Mouse (Mus musculus): ENCODE results near the gene Osgin1. TPM values are rescaled to one million over a fixed set of nuclear protein-coding genes. Genes with fewer than 3 reads are reported as not detected.

The Osgin1 gene
- polyA plus RNA-seq (2012; rRNA removed): 0.41 and 0.69 TPM in 2 replicates

- DNase-seq (ENCODE audit: low read depth): no peak
- no peak for TF ChIP-seq POLR2A (IDR thresholded peaks at IDR 0.05; ENCODE audit: borderline replicate concordance, extremely low read depth, insufficient read depth, insufficient read length, poor library complexity, severe bottlenecking)
- no peak for TF ChIP-seq CTCF (IDR thresholded peaks at IDR 0.05; ENCODE audit: borderline replicate concordance, extremely low read depth, insufficient read depth, insufficient read length)
Measured at GRCm38 (mm10) chr8:119433582-119434174, at the start of gene Osgin1. Gene Osgin1, plus strand, starts transcription at chr8:119434124.

GRCm38 (mm10) chr8:119384478-119384877, 49.4 kb upstream of the Osgin1 start:
- DNase-seq (ENCODE audit: low read depth): peak; percentile 87
- TF ChIP-seq POLR2A (IDR thresholded peaks at IDR 0.05; ENCODE audit: borderline replicate concordance, extremely low read depth, insufficient read depth, insufficient read length, poor library complexity, severe bottlenecking) (no peak), CTCF (IDR thresholded peaks at IDR 0.05; ENCODE audit: borderline replicate concordance, extremely low read depth, insufficient read depth, insufficient read length) (peak; percentile 66; the same call in 1 of the 2 replicates)

- no peak for DNase-seq (ENCODE audit: low read depth)
- TF ChIP-seq CTCF (IDR thresholded peaks at IDR 0.05; ENCODE audit: borderline replicate concordance, extremely low read depth, insufficient read depth, insufficient read length): no peak
- no peak for TF ChIP-seq POLR2A (IDR thresholded peaks at IDR 0.05; ENCODE audit: borderline replicate concordance, extremely low read depth, insufficient read depth, insufficient read length, poor library complexity, severe bottlenecking)
Measured at GRCm38 (mm10) chr8:119385854-119386253, 48.1 kb upstream of the Osgin1 start.

GRCm38 (mm10) chr8:119386988-119387387, 46.9 kb upstream of the Osgin1 start:
- no peak for DNase-seq (ENCODE audit: low read depth)
- TF ChIP-seq CTCF (IDR thresholded peaks at IDR 0.05; ENCODE audit: borderline replicate concordance, extremely low read depth, insufficient read depth, insufficient read length): no peak
- no peak for TF ChIP-seq POLR2A (IDR thresholded peaks at IDR 0.05; ENCODE audit: borderline replicate concordance, extremely low read depth, insufficient read depth, insufficient read length, poor library complexity, severe bottlenecking)

GRCm38 (mm10) chr8:119394097-119394496, 39.8 kb upstream of the Osgin1 start:
- TF ChIP-seq POLR2A (IDR thresholded peaks at IDR 0.05; ENCODE audit: borderline replicate concordance, extremely low read depth, insufficient read depth, insufficient read length, poor library complexity, severe bottlenecking): no peak
- no peak for TF ChIP-seq CTCF (IDR thresholded peaks at IDR 0.05; ENCODE audit: borderline replicate concordance, extremely low read depth, insufficient read depth, insufficient read length)
- DNase-seq (ENCODE audit: low read depth): no peak

- no peak for TF ChIP-seq CTCF (IDR thresholded peaks at IDR 0.05; ENCODE audit: borderline replicate concordance, extremely low read depth, insufficient read depth, insufficient read length)
- peak; percentile 82; the same call in 1 of the 2 replicates for TF ChIP-seq POLR2A (IDR thresholded peaks at IDR 0.05; ENCODE audit: borderline replicate concordance, extremely low read depth, insufficient read depth, insufficient read length, poor library complexity, severe bottlenecking)
- peak; percentile 95 for DNase-seq (ENCODE audit: low read depth)
Measured at GRCm38 (mm10) chr8:119394524-119395026, 39.3 kb upstream of the Osgin1 start, which contains the start of gene Mlycd. Gene Mlycd, plus strand, starts transcription at chr8:119394878.

- TF ChIP-seq POLR2A (IDR thresholded peaks at IDR 0.05; ENCODE audit: borderline replicate concordance, extremely low read depth, insufficient read depth, insufficient read length, poor library complexity, severe bottlenecking): no peak
- TF ChIP-seq CTCF (IDR thresholded peaks at IDR 0.05; ENCODE audit: borderline replicate concordance, extremely low read depth, insufficient read depth, insufficient read length): no peak
- DNase-seq (ENCODE audit: low read depth): peak; percentile 56
Measured at GRCm38 (mm10) chr8:119395072-119395950, 38.6 kb upstream of the Osgin1 start.

- TF ChIP-seq CTCF (IDR thresholded peaks at IDR 0.05; ENCODE audit: borderline replicate concordance, extremely low read depth, insufficient read depth, insufficient read length): no peak
- TF ChIP-seq POLR2A (IDR thresholded peaks at IDR 0.05; ENCODE audit: borderline replicate concordance, extremely low read depth, insufficient read depth, insufficient read length, poor library complexity, severe bottlenecking): no peak
Measured at GRCm38 (mm10) chr8:119398558-119398957, 35.4 kb upstream of the Osgin1 start.

GRCm38 (mm10) chr8:119399255-119399654, 34.7 kb upstream of the Osgin1 start:
- DNase-seq (ENCODE audit: low read depth): no peak
- TF ChIP-seq CTCF (IDR thresholded peaks at IDR 0.05; ENCODE audit: borderline replicate concordance, extremely low read depth, insufficient read depth, insufficient read length): no peak
- no peak for TF ChIP-seq POLR2A (IDR thresholded peaks at IDR 0.05; ENCODE audit: borderline replicate concordance, extremely low read depth, insufficient read depth, insufficient read length, poor library complexity, severe bottlenecking)

More at GRCm38 (mm10) chr8:119398558-119398957, 35.4 kb upstream of the Osgin1 start:
- DNase-seq (ENCODE audit: low read depth): no peak

GRCm38 (mm10) chr8:119400122-119400671, 33.7 kb upstream of the Osgin1 start:
- no peak for TF ChIP-seq POLR2A (IDR thresholded peaks at IDR 0.05; ENCODE audit: borderline replicate concordance, extremely low read depth, insufficient read depth, insufficient read length, poor library complexity, severe bottlenecking)
- no peak for TF ChIP-seq CTCF (IDR thresholded peaks at IDR 0.05; ENCODE audit: borderline replicate concordance, extremely low read depth, insufficient read depth, insufficient read length)
- no peak for DNase-seq (ENCODE audit: low read depth)

GRCm38 (mm10) chr8:119400904-119401303, 33.0 kb upstream of the Osgin1 start:
- TF ChIP-seq CTCF (IDR thresholded peaks at IDR 0.05; ENCODE audit: borderline replicate concordance, extremely low read depth, insufficient read depth, insufficient read length): no peak
- TF ChIP-seq POLR2A (IDR thresholded peaks at IDR 0.05; ENCODE audit: borderline replicate concordance, extremely low read depth, insufficient read depth, insufficient read length, poor library complexity, severe bottlenecking): no peak
- DNase-seq (ENCODE audit: low read depth): no peak
